Mouse (Mus musculus) neural tube, embryonic 11.5 days (tissue): ENCODE results near the gene Lamc2. TPM values are rescaled to one million over a fixed set of nuclear protein-coding genes. Genes with fewer than 3 reads are reported as not detected.

Experiments used
- ATAC-seq: fragments of 200-750 bp; cut with Nextera tagmentation; 2 replicates; pipeline ENCODE4 v1.8.0; 2017; ENCODE audit warnings: moderate number of reproducible peaks, mild to moderate bottlenecking, moderate TSS enrichment, moderate library complexity; ENCODE audit not compliant: insufficient read depth, low FRiP score, low TSS enrichment
- DNase-seq: peaks from one replicate; pipeline ENCODE4 v3.0.0-alpha.2; 2015; ENCODE audit warnings: low spot score
- H3K27ac ChIP-seq: fragments of 300-500 bp; sonication (generic); 2 replicates; pipeline ENCODE4 v1.5.1; 2014; ENCODE audit warnings: low read depth, mild to moderate bottlenecking, low read length
- H3K27me3 ChIP-seq: fragments of 300-500 bp; sonication (generic); 2 replicates; pipeline ENCODE4 v1.6.1; 2014; ENCODE audit warnings: mild to moderate bottlenecking, low read length, mixed read lengths; ENCODE audit not compliant: control insufficient read depth, insufficient read depth
- H3K36me3 ChIP-seq: fragments of 300-500 bp; sonication (generic); 2 replicates; pipeline ENCODE4 v1.6.1; 2014; ENCODE audit warnings: mild to moderate bottlenecking, low read length, moderate library complexity, mixed read lengths; ENCODE audit not compliant: control insufficient read depth, insufficient read depth
- H3K4me1 ChIP-seq: fragments of 300-500 bp; sonication (generic); 2 replicates; pipeline ENCODE4 v1.6.1; 2014; ENCODE audit warnings: low read length, mixed read lengths; ENCODE audit not compliant: control insufficient read depth, insufficient read depth
- H3K4me2 ChIP-seq: fragments of 300-500 bp; sonication (generic); 2 replicates; pipeline ENCODE4 v1.6.1; 2014; ENCODE audit warnings: low read depth, mild to moderate bottlenecking, moderate library complexity
- H3K4me3 ChIP-seq: fragments of 300-500 bp; sonication (generic); 2 replicates; pipeline ENCODE4 v1.5.1; 2014; ENCODE audit warnings: low read depth, low read length
- H3K9ac ChIP-seq: fragments of 300-500 bp; sonication (generic); 2 replicates; pipeline ENCODE4 v1.6.1; 2014; ENCODE audit warnings: mild to moderate bottlenecking, low read length
- H3K9me3 ChIP-seq: fragments of 300-500 bp; sonication (generic); 2 replicates; pipeline ENCODE4 v1.6.1; 2016; ENCODE audit warnings: low read length; ENCODE audit not compliant: control insufficient read depth
- WGBS: fragments of 180-500 bp; shearing (Covaris S2); extraction: QIAGEN DNeasy Blood & Tissue Kit; methylation state at CpG from one replicate; pipeline ENCODE4 v1.1.7; 2014; 5-methylcytosine and 5-hydroxymethylcytosine counted together
- polyA plus RNA-seq: library from polyadenylated mRNA; unstranded; fragments of >200 nt; fragmentation: Nextera tagmentation; extraction: Ambion mirVana; gene quantifications from 2 replicates; pipeline ENCODE4 v1.2.1, GENCODE M21; 2014

Lamc2 gene
- polyA plus RNA-seq, 1 experiment from 2014 or later: 0.78 TPM

DNA sequence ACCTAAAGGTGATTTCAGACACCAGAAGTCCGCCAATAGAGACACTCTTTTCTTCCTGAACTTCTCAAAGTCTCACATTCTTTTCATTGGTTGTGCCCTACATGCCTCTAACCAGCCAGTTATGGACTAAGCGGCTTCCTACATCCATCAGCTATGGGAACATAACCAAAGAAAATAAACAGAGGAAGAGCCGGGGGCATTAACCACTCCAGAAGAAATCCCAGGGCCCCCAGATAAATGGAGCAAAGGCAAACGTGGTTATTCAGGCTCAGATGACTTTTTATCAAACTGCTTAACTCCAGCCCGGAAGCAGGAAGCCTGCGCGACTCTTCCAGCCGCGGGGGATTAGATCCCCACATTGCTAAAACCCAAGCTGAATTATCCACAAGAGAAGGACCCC, 85.3 kb downstream of the Lamc2 start:
- DNase-seq: no peak
- no peaks in the 10 kb centered on the region for H3K4me1 ChIP-seq
- no peaks in the 10 kb centered on the region for H3K27me3 ChIP-seq
- H3K4me3 ChIP-seq: no peak overlapping the region
- 64% methylated on average over 9 of the region's 9 CpGs for WGBS
- H3K36me3 ChIP-seq: no peaks in the 10 kb centered on the region
- no peak overlapping the region for H3K27ac ChIP-seq
- H3K9me3 ChIP-seq: no peaks in the 10 kb centered on the region
- no peak overlapping the region for H3K4me2 ChIP-seq
- no peak overlapping the region for H3K9ac ChIP-seq
- no peak for ATAC-seq

DNA sequence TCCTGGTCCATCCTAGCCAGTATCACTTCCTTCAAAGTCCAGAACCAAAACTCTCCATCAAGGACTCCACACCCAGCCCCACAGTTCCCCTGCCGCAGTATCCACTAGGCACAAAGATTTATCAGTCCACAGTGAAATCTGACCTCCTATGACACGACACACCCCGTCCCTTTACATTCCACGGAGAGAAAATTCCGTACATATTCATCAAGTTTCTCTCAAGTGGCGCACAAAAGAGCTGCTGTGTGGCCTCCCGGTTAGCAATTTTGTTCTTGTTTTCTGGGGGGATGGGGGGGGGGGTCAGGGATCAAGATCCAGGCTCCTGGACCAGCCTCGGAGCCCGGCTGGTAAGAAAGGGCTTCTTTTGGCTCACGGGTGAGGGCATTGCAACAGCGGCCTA, 87.7 kb downstream of the Lamc2 start:
- ATAC-seq (no peak), DNase-seq (no peak)
- Histone ChIP-seq H3K4me2 (no peak overlapping the region), H3K27me3 (no peaks in the 10 kb centered on the region), H3K36me3 (no peaks in the 10 kb centered on the region), H3K9me3 (no peaks in the 10 kb centered on the region), H3K9ac (no peak overlapping the region), H3K4me1 (no peaks in the 10 kb centered on the region), H3K27ac (no peak overlapping the region), H3K4me3 (no peak overlapping the region)
- WGBS: 41% methylated on average over 11 of the region's 11 CpGs

DNA sequence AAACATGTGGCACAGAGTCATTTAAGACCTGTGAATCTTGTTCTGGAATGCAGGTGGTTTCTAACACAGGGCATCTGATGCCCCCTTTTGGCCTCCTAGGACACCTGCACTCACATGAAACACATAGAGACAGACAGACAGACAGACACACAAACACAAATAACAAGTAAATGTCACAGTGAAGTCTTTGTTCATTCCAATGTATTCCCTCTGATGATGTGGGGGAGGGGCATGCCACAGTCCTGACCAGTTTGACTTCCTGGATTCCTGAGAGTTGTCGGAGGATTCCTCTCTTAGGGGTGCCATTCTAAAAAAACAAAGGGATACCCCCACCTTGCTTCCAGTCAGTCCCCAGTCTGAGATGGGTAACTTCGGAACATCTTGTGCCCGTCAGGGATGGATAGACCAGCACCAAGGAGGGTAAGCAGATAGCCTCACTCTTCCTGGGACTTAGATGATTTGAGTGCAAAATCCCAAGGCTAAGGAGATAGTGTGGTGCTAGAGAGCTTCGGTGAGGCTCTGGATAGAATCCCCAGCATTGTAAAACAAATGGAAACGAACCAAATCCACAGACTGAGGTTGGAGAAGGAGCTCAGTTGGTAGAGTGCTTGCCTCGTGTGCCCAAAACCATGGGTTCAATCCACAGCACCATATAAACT, 89.1 kb downstream of the Lamc2 start:
- no peak overlapping the region for H3K9ac ChIP-seq
- H3K27ac ChIP-seq: no peak overlapping the region
- H3K9me3 ChIP-seq: no peaks in the 10 kb centered on the region
- no peak for ATAC-seq
- H3K4me3 ChIP-seq: no peak overlapping the region
- 91% methylated on average over 6 of the region's 6 CpGs for WGBS
- DNase-seq: no peak
- no peak overlapping the region for H3K4me2 ChIP-seq
- H3K4me1 ChIP-seq: no peaks in the 10 kb centered on the region
- H3K27me3 ChIP-seq: no peaks in the 10 kb centered on the region
- no peaks in the 10 kb centered on the region for H3K36me3 ChIP-seq

DNA sequence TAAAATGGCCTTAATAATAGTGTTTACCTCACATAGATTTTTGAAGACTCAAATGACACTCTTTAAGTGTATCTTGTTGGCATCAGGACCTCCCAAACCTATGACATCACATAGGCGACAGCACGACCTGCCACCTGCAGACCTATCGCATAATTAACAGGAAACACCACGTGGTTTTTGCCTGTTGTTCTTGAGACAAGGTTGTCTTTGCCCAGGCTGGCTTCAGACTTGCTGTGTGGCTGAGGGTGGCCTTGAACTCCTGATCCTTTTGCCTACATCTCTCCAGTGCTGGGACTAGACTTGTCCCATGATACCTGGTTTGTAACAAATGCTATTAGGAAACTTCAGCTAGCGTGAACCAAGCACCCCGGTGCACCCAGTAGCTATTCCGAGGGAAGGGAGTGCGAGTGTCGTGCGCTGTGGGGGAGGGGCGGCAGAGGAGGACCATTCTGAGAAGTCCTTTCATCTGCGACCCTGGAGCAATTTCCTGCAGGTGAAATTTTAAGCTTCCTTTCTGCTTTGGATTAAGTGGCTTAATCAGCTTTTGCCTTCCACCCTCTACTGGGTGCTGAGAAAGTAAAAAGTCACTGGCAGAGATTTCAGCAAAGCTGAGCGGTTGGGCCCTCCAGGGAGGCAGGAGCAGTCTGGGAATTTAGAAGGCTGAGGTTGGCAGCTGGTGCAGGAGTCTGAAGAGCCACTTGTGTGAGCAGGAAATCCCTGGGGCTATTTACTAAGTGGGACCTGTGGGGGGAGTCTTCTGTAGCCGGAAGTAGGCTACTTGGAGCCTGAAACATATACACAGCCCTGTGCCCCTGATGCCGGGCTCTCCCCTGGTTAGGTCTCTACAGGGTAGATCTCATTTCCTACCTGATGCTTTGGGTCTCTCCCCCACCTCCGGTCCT, 90.2 kb downstream of the Lamc2 start:
- H3K27ac ChIP-seq: no peak overlapping the region
- DNase-seq (no peak), ATAC-seq (no peak)
- no peak overlapping the region for H3K4me2 ChIP-seq
- H3K9ac ChIP-seq: no peak overlapping the region
- no peaks in the 10 kb centered on the region for H3K27me3 ChIP-seq
- H3K4me1 ChIP-seq: 0 out of 2 replicates have a peak, but pooled peaks cover 4% of the 10 kb centered on the region
- H3K4me3 ChIP-seq: no peak overlapping the region
- no peaks in the 10 kb centered on the region for H3K36me3 ChIP-seq
- 24% methylated on average over 16 of the region's 16 CpGs for WGBS
- H3K9me3 ChIP-seq: no peaks in the 10 kb centered on the region

DNA sequence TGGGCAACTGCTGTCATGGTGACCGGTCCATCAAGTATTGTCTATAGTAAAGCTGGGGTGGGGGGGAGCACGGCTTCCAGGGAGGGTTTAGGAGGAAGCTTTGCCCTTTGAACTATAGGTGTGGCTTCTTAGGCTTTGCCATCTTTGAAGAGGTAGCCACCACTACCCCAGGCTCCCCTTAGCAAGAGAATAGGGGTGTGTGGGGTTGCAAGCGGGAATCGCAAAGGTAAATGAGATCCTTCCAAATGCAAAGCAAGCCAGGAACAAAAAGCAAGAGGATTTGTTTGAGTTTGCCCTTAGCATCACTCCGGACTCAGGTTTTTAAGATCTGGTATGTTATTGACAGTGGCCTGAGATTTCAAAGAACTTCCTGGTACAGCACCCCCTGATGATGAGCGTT, 90.9 kb downstream of the Lamc2 start:
- Histone ChIP-seq H3K27ac (no peak overlapping the region), H3K4me1 (0 out of 2 replicates have a peak, but pooled peaks cover 4% of the 10 kb centered on the region), H3K4me2 (no peak overlapping the region), H3K9ac (no peak overlapping the region), H3K9me3 (no peaks in the 10 kb centered on the region), H3K36me3 (no peaks in the 10 kb centered on the region), H3K27me3 (no peaks in the 10 kb centered on the region), H3K4me3 (no peak overlapping the region)
- WGBS: 48% methylated on average over 6 of the region's 6 CpGs
- ATAC-seq (no peak), DNase-seq (no peak)

DNA sequence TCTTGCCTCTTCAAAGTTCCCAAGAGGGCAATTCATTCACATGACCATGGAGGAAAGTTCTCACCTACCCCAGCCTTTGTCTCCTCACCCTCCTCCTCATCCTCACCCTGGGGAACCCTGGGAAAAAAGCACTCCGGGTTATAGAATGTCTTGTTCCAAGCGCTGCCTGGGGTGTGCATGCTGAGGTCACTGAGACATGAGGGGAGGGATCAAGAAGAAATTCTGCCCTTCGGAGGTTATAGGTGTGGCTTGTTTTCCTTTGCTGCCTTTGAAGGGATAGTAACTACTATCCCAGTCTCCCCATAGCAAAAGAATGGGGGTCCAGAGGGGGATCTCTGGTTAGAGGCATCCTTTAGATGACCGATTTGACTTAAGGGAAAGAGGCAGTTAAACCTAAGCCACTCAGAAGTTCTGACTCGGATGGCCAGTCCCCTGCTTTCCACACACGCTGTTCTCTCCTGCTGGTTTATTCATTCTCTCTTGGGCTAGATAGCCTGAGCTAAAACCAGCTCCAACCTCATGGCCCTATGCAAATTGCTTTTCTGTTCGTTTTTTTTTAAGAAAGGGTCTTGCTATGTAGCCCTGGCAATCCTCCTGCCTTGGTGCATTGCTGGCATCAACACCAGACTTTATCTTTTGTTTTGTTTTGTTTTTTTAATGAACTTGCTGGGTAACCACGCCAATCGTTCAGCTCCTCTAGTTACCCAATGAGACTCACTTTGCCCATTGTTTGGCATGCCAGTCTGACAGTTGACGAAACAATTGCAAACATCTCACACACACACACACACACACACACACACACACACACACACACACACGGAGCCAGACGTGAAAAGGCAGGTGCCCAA, 91.8 kb downstream of the Lamc2 start:
- DNase-seq: no peak
- no peaks in the 10 kb centered on the region for H3K27me3 ChIP-seq
- no peak overlapping the region; the same call in 1 of the 2 replicates for H3K9ac ChIP-seq
- ATAC-seq: no peak
- H3K36me3 ChIP-seq: no peaks in the 10 kb centered on the region
- no peaks in the 10 kb centered on the region for H3K9me3 ChIP-seq
- WGBS: 43% methylated on average over 12 of the region's 12 CpGs
- 0 out of 2 replicates have a peak, but pooled peaks cover 4% of the 10 kb centered on the region for H3K4me1 ChIP-seq
- no peak overlapping the region for H3K27ac ChIP-seq
- H3K4me3 ChIP-seq: no peak overlapping the region
- no peak overlapping the region for H3K4me2 ChIP-seq

DNA sequence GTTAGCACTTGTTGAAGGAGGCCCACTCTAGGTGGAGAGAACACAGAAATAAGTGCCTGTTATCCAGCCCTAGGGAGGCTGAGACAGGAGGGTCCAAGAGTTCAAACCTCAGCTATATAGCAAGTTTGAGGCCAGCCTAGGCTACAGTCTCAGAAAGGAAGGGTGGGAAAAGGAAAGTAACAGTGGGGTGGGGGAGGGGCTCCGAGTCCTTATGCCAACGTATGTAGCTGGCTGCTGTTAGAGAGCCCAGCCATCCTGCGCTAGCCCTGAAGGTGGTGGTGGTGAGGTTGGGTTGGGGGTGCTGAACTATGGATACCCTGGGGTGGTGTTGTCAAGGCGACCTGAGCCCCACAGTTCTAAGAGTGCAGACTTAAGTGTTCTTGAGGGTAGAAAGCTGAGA, 92.7 kb downstream of the Lamc2 start:
- ATAC-seq: peak; percentile 22; the same call in 1 of the 2 replicates
- no peak overlapping the region for H3K4me3 ChIP-seq

DNA sequence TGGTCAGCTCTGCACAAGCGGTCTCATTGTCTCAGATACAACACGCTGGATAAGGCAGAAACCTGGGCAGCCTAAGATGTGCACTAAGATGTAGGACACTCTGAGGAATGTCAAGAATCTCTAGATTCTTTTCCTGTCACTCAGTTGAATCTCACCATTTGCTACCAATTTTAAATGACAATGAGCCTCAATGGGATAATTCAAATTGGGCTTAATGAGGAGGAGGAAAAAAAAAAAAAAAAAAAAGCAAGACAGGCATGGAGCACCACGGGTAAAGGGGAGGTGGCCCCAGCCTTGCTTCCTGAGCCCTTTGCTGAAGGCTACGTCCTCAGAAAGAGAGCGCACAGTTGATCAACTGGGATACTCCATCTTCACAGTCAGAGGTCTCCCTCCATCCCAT, 93.1 kb downstream of the Lamc2 start:
- DNase-seq (no peak), ATAC-seq (no peak)
- Histone ChIP-seq H3K9me3 (no peaks in the 10 kb centered on the region), H3K4me2 (no peak overlapping the region), H3K27me3 (no peaks in the 10 kb centered on the region), H3K9ac (no peak overlapping the region), H3K4me3 (no peak overlapping the region), H3K27ac (no peak overlapping the region), H3K36me3 (no peaks in the 10 kb centered on the region), H3K4me1 (0 out of 2 replicates have a peak, but pooled peaks cover 4% of the 10 kb centered on the region)
- WGBS: 63% methylated on average over 5 of the region's 5 CpGs

More for the DNA sequence above, 92.7 kb downstream of the Lamc2 start:
- Histone ChIP-seq H3K36me3 (no peaks in the 10 kb centered on the region), H3K9ac (no peak overlapping the region), H3K9me3 (no peaks in the 10 kb centered on the region), H3K4me1 (0 out of 2 replicates have a peak, but pooled peaks cover 4% of the 10 kb centered on the region), H3K4me2 (no peak overlapping the region), H3K27ac (no peak overlapping the region), H3K27me3 (no peaks in the 10 kb centered on the region)
- 75% methylated on average over 4 of the region's 4 CpGs for WGBS
- DNase-seq: no peak
